Mouse (Mus musculus) bone marrow, adult 2 months (tissue): Measurements from ENCODE around the gene Tnip2.

Experiments
- CTCF ChIP-seq: fragments of 200-500 bp; IDR thresholded peaks from 2 replicates; pipeline ENCODE4 v1.5.1; 2011; ENCODE audit warnings: low read length, control low read depth; ENCODE audit not compliant: control insufficient read depth, insufficient read depth
- POLR2A ChIP-seq: fragments of 200-500 bp; IDR thresholded peaks from 2 replicates; pipeline ENCODE4 v1.6.1; 2011; ENCODE audit warnings: low read depth, mild to moderate bottlenecking, control low read depth, low read length, borderline replicate concordance; ENCODE audit not compliant: control insufficient read depth

DNA sequence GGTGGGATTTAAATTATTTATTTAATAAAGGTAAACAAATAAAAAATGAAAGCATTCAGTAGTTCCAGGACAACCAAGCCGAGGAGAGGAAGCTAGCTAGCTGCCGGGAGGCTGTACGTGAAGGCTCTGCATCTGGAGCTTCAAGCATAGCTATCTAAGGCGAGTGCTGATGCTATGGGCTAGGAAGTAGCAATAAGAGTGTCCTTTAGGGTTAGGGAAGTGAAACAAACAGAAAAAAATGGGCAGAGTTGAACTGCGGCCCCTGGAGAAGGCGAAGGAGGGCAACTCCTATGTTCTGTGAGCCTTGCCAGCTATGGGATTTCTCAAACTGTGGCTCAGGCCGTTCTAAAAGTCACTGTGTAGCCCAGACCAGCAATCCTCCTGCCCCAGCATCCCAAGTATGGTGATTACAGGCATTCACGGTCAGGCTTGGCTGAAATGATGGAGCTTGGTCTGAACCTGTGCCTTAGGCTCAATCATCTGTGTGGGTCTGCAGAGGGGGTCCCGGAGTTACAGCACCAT, 5.7 kb upstream of the Tnip2 start:
- TF ChIP-seq CTCF: no peak
- TF ChIP-seq POLR2A: no peak
